Mouse (Mus musculus) myocyte (in vitro differentiated cells): ENCODE results near the gene Mfsd4a. TPM values are rescaled to one million over a fixed set of nuclear protein-coding genes. Genes with fewer than 3 reads are reported as not detected.

Source experiments
- H3K27me3 ChIP-seq: one replicate; pipeline ENCODE4 v1.6.1; 2011; ENCODE audit not compliant: control insufficient read depth, insufficient read depth, insufficient read length
- H3K36me3 ChIP-seq: one replicate; pipeline ENCODE4 v1.6.1; 2011; ENCODE audit not compliant: control insufficient read depth, insufficient read depth
- H3K4me2 ChIP-seq: one replicate; pipeline ENCODE4 v1.6.1; 2011; ENCODE audit warnings: low read depth, control low read depth
- H3K4me3 ChIP-seq: one replicate; pipeline ENCODE4 v1.5.1; 2011; ENCODE audit warnings: mild to moderate bottlenecking, control low read depth, moderate library complexity
- H3K79me2 ChIP-seq: one replicate; pipeline ENCODE4 v1.6.1; 2011; ENCODE audit not compliant: control insufficient read depth, insufficient read depth
- H3ac ChIP-seq: one replicate; pipeline ENCODE4 v1.6.1; 2011; ENCODE audit not compliant: control insufficient read depth, insufficient read length
- CEBPB ChIP-seq: IDR thresholded peaks from 2 replicates; pipeline ENCODE4 v1.6.1; 2011; ENCODE audit warnings: mild to moderate bottlenecking, moderate library complexity; ENCODE audit not compliant: poor library complexity, insufficient read depth, severe bottlenecking
- E2F4 ChIP-seq: IDR thresholded peaks from one replicate; pipeline ENCODE4 v1.6.1; 2011; ENCODE audit warnings: mild to moderate bottlenecking, control low read depth, moderate library complexity; ENCODE audit not compliant: insufficient read depth
- MAX ChIP-seq: IDR thresholded peaks from one replicate; pipeline ENCODE4 v1.6.1; 2011; ENCODE audit warnings: low read depth, mild to moderate bottlenecking, control low read depth
- MYOD1 ChIP-seq, 3 experiments: IDR thresholded peaks; one replicate each; pipeline ENCODE4 v1.6.1; 2011; ENCODE audit warnings: control low read depth in 2 of 3, low read depth in 2 of 3, mild to moderate bottlenecking in 2 of 3, moderate library complexity in 1 of 3; ENCODE audit not compliant: insufficient read length in 2 of 3, control insufficient read depth in 1 of 3
- MYOG ChIP-seq, 3 experiments: IDR thresholded peaks; one replicate each; pipeline ENCODE4 v1.6.1; 2011; ENCODE audit warnings: control low read depth in 2 of 3, low read depth in 2 of 3, mild to moderate bottlenecking in 2 of 3; ENCODE audit not compliant: insufficient read length in 2 of 3, control insufficient read depth in 1 of 3, insufficient read depth in 1 of 3
- POLR2A ChIP-seq: IDR thresholded peaks from one replicate; pipeline ENCODE4 v1.6.1; 2011; ENCODE audit warnings: low read depth, mild to moderate bottlenecking, control low read depth, moderate library complexity; ENCODE audit not compliant: insufficient read length
- POLR2AphosphoS2 ChIP-seq: IDR thresholded peaks from one replicate; pipeline ENCODE4 v1.6.1; 2011; ENCODE audit warnings: low read depth, control low read depth; ENCODE audit not compliant: insufficient read length
- REST ChIP-seq: IDR thresholded peaks from one replicate; pipeline ENCODE4 v1.6.1; 2011; ENCODE audit warnings: mild to moderate bottlenecking, control low read depth, moderate library complexity; ENCODE audit not compliant: insufficient read depth, insufficient read length
- SRF ChIP-seq: IDR thresholded peaks from one replicate; pipeline ENCODE4 v1.6.1; 2011; ENCODE audit warnings: low read depth; ENCODE audit not compliant: control insufficient read depth, insufficient read length
- TCF12 ChIP-seq: IDR thresholded peaks from one replicate; pipeline ENCODE4 v1.6.1; 2011; ENCODE audit warnings: mild to moderate bottlenecking, control low read depth; ENCODE audit not compliant: poor library complexity, insufficient read depth, severe bottlenecking
- TCF3 ChIP-seq: IDR thresholded peaks from one replicate; pipeline ENCODE4 v1.6.1; 2011; ENCODE audit warnings: low read depth, control low read depth; ENCODE audit not compliant: insufficient read length
- USF1 ChIP-seq: IDR thresholded peaks from one replicate; pipeline ENCODE4 v1.6.1; 2011; ENCODE audit warnings: low read depth, mild to moderate bottlenecking, control low read depth, moderate library complexity
- polyA plus RNA-seq: library from polyadenylated mRNA; unstranded; fragments of >200 nt; fragmentation: generic; extraction: Trizol; gene quantifications from one replicate; pipeline ENCODE4 v1.2.1, GENCODE M21; 2012; ENCODE audit warnings: missing spikeins

Mfsd4a gene
- polyA plus RNA-seq, 1 experiment: 9.6 TPM

DNA sequence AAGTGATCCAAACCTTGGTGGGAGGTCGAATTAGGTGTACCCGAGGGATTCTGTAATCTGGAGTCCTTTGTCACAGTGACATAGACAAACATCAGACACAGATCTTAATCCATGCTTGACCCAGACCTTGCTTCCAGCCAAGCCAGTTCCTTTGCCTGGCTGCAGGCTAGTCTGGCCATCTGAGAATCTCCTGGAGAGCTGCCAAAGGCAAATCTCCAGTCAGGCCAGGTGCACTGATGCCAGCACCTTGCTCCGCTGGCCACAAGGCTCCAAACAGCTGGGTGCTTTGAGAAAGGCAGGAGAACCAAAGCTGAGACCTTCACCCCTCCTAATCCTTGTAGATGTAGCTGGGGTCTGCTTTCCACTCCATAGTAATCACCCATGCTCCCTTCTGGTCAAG, 16.1 kb downstream of the Mfsd4a start:
- Histone ChIP-seq H3ac (no peak overlapping the region), H3K27me3 (peaks cover 13% of the 10 kb centered on the region), H3K36me3 (no peaks in the 10 kb centered on the region), H3K4me3 (no peak overlapping the region), H3K4me2 (no peak overlapping the region), H3K79me2 (no peaks in the 10 kb centered on the region)
- TF ChIP-seq TCF12 (no peak), POLR2AphosphoS2 (no peak), MYOD1 (IDR thresholded peaks at IDR 0.05; ENCODE audit: control insufficient read depth in 1 of 3, insufficient read length in 2 of 3, low read depth in 2 of 3) (no peak), SRF (no peak)

DNA sequence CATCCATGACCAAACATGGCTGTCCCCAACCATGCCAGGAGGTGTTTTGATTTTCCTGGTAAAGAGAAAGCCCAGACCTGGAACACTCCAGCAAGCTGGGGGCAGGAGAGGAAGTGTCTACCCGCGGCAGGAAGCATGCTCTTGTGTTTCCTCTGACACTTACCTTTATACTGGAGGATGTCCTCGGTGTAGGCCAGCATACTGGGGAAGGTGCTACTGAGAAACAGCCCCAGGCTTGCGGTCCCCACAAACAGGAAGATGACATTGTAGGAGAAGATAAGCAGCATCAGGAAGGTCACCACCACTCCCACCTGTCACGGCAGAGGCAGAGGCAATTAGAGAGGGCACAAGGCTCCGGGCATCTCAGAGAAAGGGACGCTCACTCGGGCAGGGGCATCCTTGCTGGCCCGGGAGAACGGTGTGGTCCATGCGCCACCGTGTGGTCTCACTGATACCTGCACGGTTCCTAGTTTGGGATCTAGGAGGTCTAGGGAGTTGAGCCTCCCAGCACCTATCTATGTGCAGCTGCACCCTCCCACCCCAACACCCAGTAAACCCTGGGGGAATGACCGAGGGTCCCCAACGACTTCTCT, 21.6 kb downstream of the Mfsd4a start:
- Histone ChIP-seq H3K79me2 (no peaks in the 10 kb centered on the region), H3K4me3 (no peak overlapping the region), H3ac (no peak overlapping the region), H3K4me2 (no peak overlapping the region), H3K36me3 (no peaks in the 10 kb centered on the region), H3K27me3 (no peaks in the 10 kb centered on the region)
- TF ChIP-seq E2F4: no peak
- TF ChIP-seq MYOD1 (IDR thresholded peaks at IDR 0.05; ENCODE audit: control insufficient read depth in 1 of 3, insufficient read length in 2 of 3, low read depth in 2 of 3): no peak
- TF ChIP-seq MYOG (IDR thresholded peaks at IDR 0.05; ENCODE audit: control insufficient read depth in 1 of 3, insufficient read depth in 1 of 3, insufficient read length in 2 of 3, low read depth in 2 of 3): no peak
- no peak for TF ChIP-seq CEBPB
- TF ChIP-seq USF1: no peak
- TF ChIP-seq REST: no peak
- TF ChIP-seq SRF: no peak
- no peak for TF ChIP-seq MAX
- no peak for TF ChIP-seq POLR2AphosphoS2
- no peak for TF ChIP-seq POLR2A
- no peak for TF ChIP-seq TCF3
- no peak for TF ChIP-seq TCF12

DNA sequence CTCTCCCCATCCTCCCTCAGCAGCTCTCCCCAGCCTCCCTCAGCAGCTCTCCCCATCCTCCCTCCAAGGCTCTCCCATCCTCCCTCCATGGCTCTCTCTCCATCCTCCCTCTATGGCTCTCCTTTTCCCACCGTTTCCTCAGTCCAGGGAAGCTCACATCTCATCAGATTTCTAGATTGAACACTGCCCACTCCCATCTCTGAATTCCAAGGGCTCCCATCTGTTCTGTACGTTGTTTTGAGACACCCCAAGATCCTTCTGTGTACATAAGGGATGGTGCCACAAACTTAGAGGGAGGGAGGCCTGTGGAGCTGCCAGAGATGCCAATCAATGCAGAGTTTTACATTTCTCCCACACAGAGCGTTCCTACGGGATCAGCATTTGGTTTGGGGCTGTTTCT, 24.1 kb downstream of the Mfsd4a start:
- Histone ChIP-seq H3K4me2 (no peak overlapping the region), H3K27me3 (no peaks in the 10 kb centered on the region), H3K79me2 (no peaks in the 10 kb centered on the region), H3K4me3 (no peak overlapping the region), H3K36me3 (no peaks in the 10 kb centered on the region), H3ac (no peak overlapping the region)
- TF ChIP-seq TCF3 (no peak), MYOG (IDR thresholded peaks at IDR 0.05; ENCODE audit: control insufficient read depth in 1 of 3, insufficient read depth in 1 of 3, insufficient read length in 2 of 3, low read depth in 2 of 3) (no peak), TCF12 (no peak), SRF (no peak)

DNA sequence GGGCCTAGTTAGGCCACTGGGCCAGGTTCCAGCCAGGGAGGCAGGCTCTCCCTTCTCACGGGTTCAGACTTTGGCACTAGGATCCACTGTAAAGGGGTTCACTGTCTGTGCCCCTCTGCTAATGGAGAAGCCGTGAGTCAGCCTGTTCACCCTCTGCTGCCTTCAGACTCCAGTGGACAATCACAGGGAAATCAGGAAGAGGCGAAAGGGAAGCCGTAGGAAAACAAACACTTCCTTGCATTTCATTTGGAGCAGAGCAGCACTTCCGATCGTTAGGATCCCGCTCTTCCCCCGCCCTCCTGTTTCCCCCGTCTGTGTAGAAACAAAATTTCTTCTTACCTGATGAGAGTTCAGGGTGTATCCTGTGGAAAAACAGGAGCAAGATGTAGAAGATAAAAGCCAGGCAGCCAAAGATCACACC, 27.7 kb downstream of the Mfsd4a start:
- TF ChIP-seq MYOD1 (IDR thresholded peaks at IDR 0.05; ENCODE audit: control insufficient read depth in 1 of 3, insufficient read length in 2 of 3, low read depth in 2 of 3): no peak
- TF ChIP-seq CEBPB: no peak
- no peaks in the 10 kb centered on the region for H3K79me2 ChIP-seq
- no peaks in the 10 kb centered on the region for H3K36me3 ChIP-seq
- H3ac ChIP-seq: no peak overlapping the region
- H3K4me2 ChIP-seq: no peak overlapping the region
- no peaks in the 10 kb centered on the region for H3K27me3 ChIP-seq
- no peak overlapping the region for H3K4me3 ChIP-seq

DNA sequence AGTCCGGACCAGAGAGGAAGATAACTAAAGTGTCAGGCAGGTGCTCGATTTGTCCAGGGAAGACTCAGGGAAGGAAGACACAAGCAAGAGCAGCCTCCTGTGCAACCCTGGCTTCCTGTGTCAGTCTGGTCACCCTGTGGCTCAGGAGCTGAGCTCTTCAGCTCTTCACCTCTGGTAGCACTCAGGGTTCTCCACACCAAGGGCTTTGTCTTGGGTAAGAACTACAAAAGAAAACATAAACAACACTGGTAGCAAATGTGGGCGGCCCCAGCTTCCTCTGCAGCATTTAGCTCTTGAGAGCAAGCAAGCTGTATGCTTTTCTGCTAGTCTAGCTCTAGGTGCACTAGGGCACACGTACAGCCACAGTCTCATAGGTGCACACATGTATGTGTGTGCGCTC, 29.1 kb downstream of the Mfsd4a start:
- H3ac ChIP-seq: no peak overlapping the region
- no peak overlapping the region for H3K4me2 ChIP-seq
- no peaks in the 10 kb centered on the region for H3K27me3 ChIP-seq
- H3K79me2 ChIP-seq: no peaks in the 10 kb centered on the region
- TF ChIP-seq POLR2AphosphoS2: no peak
- no peak for TF ChIP-seq TCF12
- TF ChIP-seq REST: no peak
- TF ChIP-seq TCF3: no peak
- TF ChIP-seq POLR2A: no peak
- no peak for TF ChIP-seq MYOG (IDR thresholded peaks at IDR 0.05; ENCODE audit: control insufficient read depth in 1 of 3, insufficient read depth in 1 of 3, insufficient read length in 2 of 3, low read depth in 2 of 3)
- no peak overlapping the region for H3K4me3 ChIP-seq
- H3K36me3 ChIP-seq: peaks cover 5% of the 10 kb centered on the region

DNA sequence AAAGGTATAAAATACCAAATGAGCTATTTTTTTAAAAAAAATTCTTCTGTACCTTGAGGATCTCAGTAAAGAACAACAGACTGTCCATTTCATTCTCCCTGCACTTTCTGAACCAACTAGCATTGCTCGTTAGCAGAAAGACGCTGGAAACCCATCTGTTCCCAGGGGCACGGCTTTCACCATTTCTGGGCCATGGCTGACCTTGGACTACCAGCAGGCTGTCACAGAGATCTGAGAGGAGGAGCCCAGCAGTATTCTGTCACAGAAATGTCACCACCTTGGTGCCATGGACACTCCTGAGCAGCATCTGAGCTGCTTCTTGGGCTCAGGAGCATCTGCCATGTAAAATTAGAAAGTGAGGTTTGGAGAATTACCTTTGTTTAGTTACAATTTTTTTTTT, 30.1 kb downstream of the Mfsd4a start:
- Histone ChIP-seq H3ac (no peak overlapping the region), H3K36me3 (peaks cover 5% of the 10 kb centered on the region), H3K4me2 (no peak overlapping the region), H3K4me3 (no peak overlapping the region), H3K79me2 (no peaks in the 10 kb centered on the region), H3K27me3 (no peaks in the 10 kb centered on the region)
- TF ChIP-seq POLR2A: no peak
- TF ChIP-seq TCF12: no peak
- no peak for TF ChIP-seq TCF3
- no peak for TF ChIP-seq MYOD1 (IDR thresholded peaks at IDR 0.05; ENCODE audit: control insufficient read depth in 1 of 3, insufficient read length in 2 of 3, low read depth in 2 of 3)
- no peak for TF ChIP-seq USF1
